Mouse (Mus musculus): ENCODE measurements around the gene Hcrtr1.

DNA sequence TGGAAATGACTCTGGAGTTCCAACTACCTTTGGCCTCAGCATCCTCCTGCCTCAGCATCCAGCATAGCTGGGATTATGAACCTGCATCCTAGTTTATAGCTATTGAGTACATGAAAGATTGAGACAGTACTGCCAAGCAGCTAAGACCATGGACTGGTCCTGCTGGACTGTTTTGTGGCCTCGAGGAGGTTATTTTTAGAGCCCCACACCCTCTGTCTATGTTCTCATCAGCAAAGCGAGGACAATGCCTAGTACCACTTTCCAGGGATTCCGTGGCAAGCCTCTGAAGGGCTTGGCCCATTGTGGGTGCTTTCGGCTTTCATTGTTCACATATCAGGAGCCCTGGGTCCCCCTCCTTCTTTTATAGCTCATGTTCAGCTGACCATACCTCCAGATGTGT, 31.2 kb upstream of the Hcrtr1 start:
- TF ChIP-seq CTCF (IDR thresholded peaks at IDR 0.05; ENCODE audit: extremely low read depth, insufficient read depth, insufficient read length, insufficient replicate concordance), result no peak
- no peak for TF ChIP-seq POLR2A (IDR thresholded peaks at IDR 0.05; ENCODE audit: low read depth, low read length)

Measured in spleen, adult 2 months (tissue).